Mouse (Mus musculus) gastrocnemius, adult 8-10 months (tissue): Measurements from ENCODE around the gene Clstn3. TPM values are rescaled to one million over a fixed set of nuclear protein-coding genes. Genes with fewer than 3 reads are reported as not detected.
"Not testable (repeated sequence)": the region's sequence is repeated elsewhere in the genome, so short reads cannot be mapped to it uniquely, and the experiment has no call there.

Source experiments
- DNase-seq, 2 experiments: peaks; one replicate each; pipeline ENCODE4 v3.0.0; 2022; ENCODE audit warnings: low spot score in 2 of 2
- total RNA-seq, 4 experiments: library from RNA; stranded (reverse); gene quantifications; 2 replicates each; pipeline ENCODE4 v1.2.4; 2022

Clstn3 gene
- total RNA-seq, 4 experiments from 2014 or later, result 0.27 to 1.2 (median 0.48) TPM

- no peak for DNase-seq
Measured at GRCm38 (mm10) chr6:124448959-124449667, 15.5 kb downstream of the Clstn3 start.

DNA sequence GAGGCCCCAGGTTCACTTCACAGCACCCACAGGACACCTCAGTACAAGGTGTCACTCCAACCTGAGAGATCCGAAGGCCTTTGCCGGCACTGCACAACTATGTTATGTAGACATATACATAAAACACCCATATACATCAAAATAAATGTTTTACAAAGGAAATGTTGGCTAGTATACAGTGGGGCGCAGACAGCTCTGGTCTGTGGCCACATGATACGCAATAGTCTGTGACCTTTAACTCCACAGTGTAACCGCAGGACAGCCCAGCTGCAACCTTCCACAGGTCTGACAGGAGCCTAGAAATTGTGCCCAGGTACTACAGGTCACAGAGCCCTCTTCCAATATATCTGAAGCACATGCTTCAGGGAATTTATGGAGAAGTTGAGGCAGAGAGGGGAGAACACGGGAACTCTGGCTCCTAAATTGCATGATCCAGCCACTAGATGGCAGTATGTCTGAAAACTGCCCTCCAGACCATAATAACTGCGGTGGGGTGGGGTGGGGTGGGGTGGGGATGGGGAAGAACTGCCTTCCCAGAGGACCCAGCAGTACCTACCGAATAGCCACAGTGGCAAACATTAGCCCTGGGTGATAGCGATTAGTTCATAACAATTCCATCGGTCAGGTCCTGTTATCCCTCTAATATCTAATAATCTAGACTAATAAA lies 16.3 kb downstream of the Clstn3 start:
- DNase-seq, result no peak

GRCm38 (mm10) chr6:124447356-124447755 lies 17.2 kb downstream of the Clstn3 start:
- no peak for DNase-seq

DNA sequence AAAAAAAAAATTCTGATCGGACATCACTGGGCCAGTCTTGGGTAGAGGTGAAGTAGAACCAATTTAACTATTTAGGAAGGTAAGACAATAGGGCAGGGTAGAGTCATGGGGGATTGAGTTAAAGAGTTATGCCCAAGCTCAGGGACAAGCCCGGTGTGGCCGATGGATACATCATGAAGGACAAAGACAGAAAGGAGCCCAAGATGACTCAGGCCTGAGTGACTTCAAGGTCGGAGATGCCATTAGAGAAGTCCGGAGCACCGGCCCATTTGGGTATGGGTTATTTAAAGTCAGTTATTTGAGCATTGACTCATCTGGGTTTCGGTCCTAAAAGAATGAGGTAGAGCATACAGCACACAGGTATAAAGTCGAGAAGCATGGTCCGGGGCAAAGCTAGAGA lies 18.1 kb downstream of the Clstn3 start:
- DNase-seq, result no peak

GRCm38 (mm10) chr6:124446024-124446423 lies 18.6 kb downstream of the Clstn3 start:
- no peak for DNase-seq

GRCm38 (mm10) chr6:124443338-124443737 lies 21.3 kb downstream of the Clstn3 start:
- no peak for DNase-seq

- DNase-seq, result no peak
Measured at GRCm38 (mm10) chr6:124436245-124436644, 28.3 kb downstream of the Clstn3 start.

GRCm38 (mm10) chr6:124435173-124435572 lies 29.4 kb downstream of the Clstn3 start:
- DNase-seq, result no peak

GRCm38 (mm10) chr6:124433688-124434324 lies 30.8 kb downstream of the Clstn3 start:
- DNase-seq, result no peak

GRCm38 (mm10) chr6:124430784-124431495 lies 33.7 kb downstream of the Clstn3 start:
- DNase-seq, result no peak

- no peak for DNase-seq
Measured at GRCm38 (mm10) chr6:124430379-124430778, 34.2 kb downstream of the Clstn3 start.

DNA sequence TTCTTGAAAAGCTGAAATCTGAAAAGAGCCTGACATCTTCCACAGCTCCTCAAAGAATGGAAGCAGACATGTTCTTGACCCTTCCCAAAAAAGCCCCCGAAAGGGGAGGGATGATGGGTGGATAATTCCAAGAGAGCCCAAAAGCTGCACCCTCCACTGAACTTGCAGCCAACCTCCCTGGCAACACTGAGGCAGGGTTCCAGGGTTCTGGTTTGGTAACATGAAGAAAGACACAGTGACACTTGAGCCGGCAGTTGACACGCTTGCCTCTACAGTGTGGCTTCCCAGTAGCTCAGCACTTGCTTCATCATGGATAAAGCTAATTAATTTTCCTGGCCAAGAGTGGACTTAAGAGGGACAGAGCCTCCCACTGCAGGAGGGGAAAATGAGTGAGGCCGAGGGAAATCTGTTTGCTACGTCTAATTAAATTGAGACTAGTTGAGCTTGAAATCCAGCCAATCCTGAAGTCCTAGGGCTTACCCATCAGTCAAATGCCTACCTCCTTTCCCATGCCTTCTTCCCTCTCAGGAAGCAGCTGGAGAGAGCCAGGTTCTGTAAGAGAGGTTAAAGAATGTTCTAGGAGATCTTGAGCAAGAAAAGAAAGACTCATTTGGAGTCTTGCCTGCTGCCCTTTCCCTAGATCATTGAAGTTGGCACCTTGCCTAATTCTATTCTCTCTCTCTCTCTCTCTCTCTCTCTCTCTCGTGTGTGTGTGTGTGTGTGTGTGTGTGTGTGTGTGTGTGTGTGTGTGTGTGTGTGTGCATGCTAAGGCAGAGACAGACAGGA lies 36.6 kb downstream of the Clstn3 start:
- DNase-seq, result peak in 1 of 2 experiments; percentile 16

DNA sequence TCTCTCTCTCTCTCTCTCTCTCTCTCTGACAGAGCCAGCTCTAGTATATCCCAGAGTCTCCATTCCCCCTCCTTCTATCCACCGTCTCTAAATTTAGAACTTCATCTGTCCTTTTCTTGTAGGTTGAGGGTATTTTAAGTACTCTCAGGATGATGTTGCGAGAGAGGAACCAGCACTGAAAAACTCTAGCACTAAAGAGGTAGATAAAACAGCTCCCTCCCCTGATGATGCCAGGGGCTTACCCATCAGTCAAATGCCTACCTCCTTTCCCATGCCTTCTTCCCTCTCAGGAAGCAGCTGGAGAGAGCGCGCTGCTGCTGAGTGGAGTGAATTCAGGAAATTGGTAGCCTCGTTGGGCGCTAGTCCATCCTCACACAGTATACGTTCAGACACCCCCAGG lies 37.3 kb downstream of the Clstn3 start:
- no peak for DNase-seq

- DNase-seq, result no peak
Measured at GRCm38 (mm10) chr6:124426604-124427003, 38.0 kb downstream of the Clstn3 start.

DNA sequence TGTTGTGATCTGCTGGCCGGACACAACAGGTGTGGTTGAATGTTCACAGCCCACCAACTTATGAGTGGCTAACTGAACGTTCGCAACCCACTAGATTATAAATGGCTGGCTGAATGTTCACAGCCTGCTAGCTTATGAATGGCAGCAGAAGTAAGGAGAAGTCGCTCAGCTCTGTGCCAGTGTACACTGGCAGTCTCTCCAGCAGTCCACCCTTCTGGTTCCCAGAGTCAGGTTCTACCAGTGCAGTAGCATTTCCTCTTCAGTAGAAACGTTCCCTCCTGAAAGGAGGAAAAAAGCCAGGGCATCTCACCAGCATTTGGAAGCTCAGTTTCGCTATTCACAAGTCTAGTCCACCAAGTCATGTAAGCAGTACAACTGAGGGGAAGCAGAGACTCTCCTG lies 39.1 kb downstream of the Clstn3 start:
- DNase-seq, result no peak

GRCm38 (mm10) chr6:124425042-124425441 lies 39.6 kb downstream of the Clstn3 start:
- not testable (repeated sequence) for DNase-seq

GRCm38 (mm10) chr6:124424068-124424498 lies 40.5 kb downstream of the Clstn3 start:
- no peak for DNase-seq

DNA sequence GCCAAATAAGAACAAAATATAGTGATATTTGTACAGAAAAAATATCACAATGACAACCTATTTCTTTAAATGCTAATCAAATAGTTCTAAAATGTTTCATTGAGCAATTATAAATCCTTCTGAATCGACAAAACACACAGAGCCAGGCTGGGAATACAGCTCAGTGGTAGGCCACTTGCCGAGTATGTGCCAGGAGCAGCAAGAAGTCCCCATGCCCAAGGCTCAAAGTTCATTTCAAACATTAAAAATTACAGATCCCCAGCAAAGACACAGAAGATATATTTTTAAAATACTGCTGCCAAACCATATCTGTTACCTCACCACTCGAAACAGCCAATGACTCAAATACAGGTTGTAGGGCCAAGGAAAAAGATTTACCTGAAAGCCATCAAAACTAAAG lies 45.9 kb downstream of the Clstn3 start:
- DNase-seq, result no peak

DNA sequence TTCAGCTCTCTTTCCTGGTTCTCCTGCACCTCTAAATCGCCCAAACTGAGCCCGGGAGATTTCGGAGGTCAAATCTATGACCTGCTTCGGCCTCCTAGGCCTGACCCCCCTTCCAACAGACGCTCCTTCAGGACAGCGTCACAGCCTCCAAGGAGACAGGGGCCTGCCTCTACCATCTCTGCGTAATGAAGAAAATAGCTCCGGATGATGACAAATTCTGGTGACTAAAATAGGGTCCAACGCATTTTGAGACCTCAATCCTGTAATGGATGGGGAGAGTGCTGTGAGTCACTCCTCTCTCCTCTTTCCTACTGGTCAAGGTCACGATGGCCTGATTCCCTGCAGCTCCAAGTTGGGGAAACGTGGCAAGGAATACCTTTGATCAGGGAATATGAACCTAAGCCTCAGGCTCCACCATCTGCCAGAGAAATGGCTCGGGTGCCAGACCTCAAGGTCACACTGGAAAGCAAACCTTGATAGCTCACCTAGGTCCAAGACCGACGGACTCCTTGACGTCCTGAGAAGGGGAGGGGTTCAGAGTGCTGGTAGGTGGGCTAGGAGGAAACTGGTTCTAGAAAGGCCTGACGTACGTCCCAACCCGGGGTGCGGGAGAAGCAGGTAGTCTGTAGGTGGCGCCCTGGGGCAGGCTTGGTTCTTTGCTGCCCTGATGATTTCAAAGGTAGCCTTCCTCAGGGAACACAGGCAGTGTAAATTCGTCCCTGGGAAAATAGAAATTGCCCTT lies 49.1 kb downstream of the Clstn3 start:
- DNase-seq, result peak; percentile 64 to 72

GRCm38 (mm10) chr6:124414927-124415325 lies 49.7 kb downstream of the Clstn3 start, which contains the start of gene Pex5:
Gene Pex5, minus strand, starts transcription at chr6:124415067.
- DNase-seq, result peak; percentile 94 to 95
